Mouse (Mus musculus) forebrain, postnatal 0 days (tissue): ENCODE measurements around the gene Gm11733. TPM values are rescaled to one million over a fixed set of nuclear protein-coding genes. Genes with fewer than 3 reads are reported as not detected.

ENCODE experiments used
- ATAC-seq: fragments of 200-750 bp; cut with Nextera tagmentation; 2 replicates; pipeline ENCODE4 v1.8.0; 2017; ENCODE audit warnings: mild to moderate bottlenecking, moderate library complexity
- DNase-seq: peaks from one replicate; pipeline ENCODE4 v3.0.0-alpha.2; 2015
- H3K27ac ChIP-seq: fragments of 300-500 bp; sonication (generic); 2 replicates; pipeline ENCODE4 v1.5.1; 2014; ENCODE audit warnings: low read depth, mild to moderate bottlenecking, antibody characterized with exemption, low read length, moderate library complexity, mixed read lengths
- H3K27me3 ChIP-seq: fragments of 300-500 bp; sonication (generic); 2 replicates; pipeline ENCODE4 v1.6.1; 2014; ENCODE audit warnings: mild to moderate bottlenecking, low read length, mixed read lengths; ENCODE audit not compliant: insufficient read depth
- H3K36me3 ChIP-seq: fragments of 300-500 bp; sonication (generic); 2 replicates; pipeline ENCODE4 v1.6.1; 2014; ENCODE audit warnings: mild to moderate bottlenecking, moderate library complexity; ENCODE audit not compliant: insufficient read depth
- H3K4me1 ChIP-seq: fragments of 300-500 bp; sonication (generic); 2 replicates; pipeline ENCODE4 v1.6.1; 2014; ENCODE audit warnings: antibody characterized with exemption; ENCODE audit not compliant: insufficient read depth
- H3K4me2 ChIP-seq: fragments of 300-500 bp; sonication (generic); 2 replicates; pipeline ENCODE4 v1.6.1; 2014; ENCODE audit warnings: low read depth, mild to moderate bottlenecking, moderate library complexity
- H3K4me3 ChIP-seq: fragments of 300-500 bp; sonication (generic); 2 replicates; pipeline ENCODE4 v1.5.1; 2014; ENCODE audit warnings: low read depth, low read length, mixed read lengths
- H3K9ac ChIP-seq: fragments of 300-500 bp; sonication (generic); 2 replicates; pipeline ENCODE4 v1.6.1; 2014; ENCODE audit warnings: mild to moderate bottlenecking
- H3K9me3 ChIP-seq: fragments of 300-500 bp; sonication (generic); 2 replicates; pipeline ENCODE4 v1.6.1; 2016; ENCODE audit warnings: low read length
- CTCF ChIP-seq: sonication (generic); IDR thresholded peaks from 2 replicates; pipeline ENCODE4 v1.5.1; 2016; ENCODE audit warnings: antibody characterized with exemption, control low read depth, low read depth
- WGBS: fragments of 180-500 bp; shearing (Covaris S2); extraction: QIAGEN DNeasy Blood & Tissue Kit; methylation state at CpG from one replicate; pipeline ENCODE4 v1.1.7; 2014; 5-methylcytosine and 5-hydroxymethylcytosine counted together
- polyA plus RNA-seq: library from polyadenylated mRNA; unstranded; fragments of >200 nt; fragmentation: Nextera tagmentation; extraction: Ambion mirVana; gene quantifications from 2 replicates; pipeline ENCODE4 v1.2.1, GENCODE M21; 2015
- total RNA-seq: library from RNA; depleted of rRNA; stranded (reverse); fragments of >200 nt; gene quantifications from 2 replicates; pipeline ENCODE4 v1.2.3, GENCODE M21; 2014; rRNA removed

Gene Gm11733
- total RNA-seq = 0.14 and 0.23 TPM in 2 replicates
- 0.08 and 0.18 TPM in 2 replicates for polyA plus RNA-seq

DNA sequence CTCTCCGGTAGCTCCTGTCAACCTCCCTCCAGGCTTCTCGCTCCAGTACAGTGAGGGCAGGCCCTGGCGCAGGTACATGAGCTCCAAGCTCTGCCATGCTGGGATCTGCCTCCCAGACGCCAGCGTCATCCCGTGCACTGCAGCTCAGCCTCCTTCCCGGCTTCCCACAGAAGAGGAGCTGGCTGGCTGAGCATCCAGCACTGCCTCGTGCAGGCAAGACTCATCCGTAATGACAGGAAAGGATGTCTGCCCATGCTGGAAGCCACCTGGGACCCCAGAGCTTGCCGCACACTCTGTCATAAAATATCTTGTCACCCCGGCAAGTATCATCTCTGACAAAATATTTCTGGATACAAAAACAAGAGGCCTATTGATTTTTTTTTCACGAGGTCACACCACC, at the start of gene Gm11733:
Gm11733 (plus strand) TSS at position 171 of the 400 bp plus-strand sequence.
- Histone ChIP-seq H3K4me3 (no peak within 1 kb of the TSS), H3K9me3 (no peaks in the 10 kb centered on the region), H3K27ac (peak within 1 kb of the TSS; percentile 88), H3K4me2 (peak within 1 kb of the TSS; percentile 30), H3K9ac (peak within 1 kb of the TSS; percentile 15; the same call in 1 of the 2 replicates), H3K36me3 (no peaks in the 10 kb centered on the region), H3K27me3 (no peaks in the 10 kb centered on the region), H3K4me1 (peaks cover 36% of the 10 kb centered on the region)
- no peak for TF ChIP-seq CTCF
- peak; percentile 75 for DNase-seq
- WGBS = 22% methylated on average over 12 of the region's 12 CpGs
- ATAC-seq = peak; percentile 61

- TF ChIP-seq CTCF = no peak
- H3K4me2 ChIP-seq = peak overlapping the region; percentile 32
- no peaks in the 10 kb centered on the region for H3K27me3 ChIP-seq
- peak; percentile 92 for DNase-seq
- 0 out of 2 replicates have a peak overlapping the region, but pooled peaks have one; percentile 6 for H3K9ac ChIP-seq
- 17% methylated on average over 22 of the region's 22 CpGs for WGBS
- H3K4me3 ChIP-seq = no peak overlapping the region; the same call in 1 of the 2 replicates
- H3K9me3 ChIP-seq = no peaks in the 10 kb centered on the region
- no peaks in the 10 kb centered on the region for H3K36me3 ChIP-seq
- H3K27ac ChIP-seq = no peak overlapping the region
- peak; percentile 96 for ATAC-seq
- H3K4me1 ChIP-seq = peaks cover 30% of the 10 kb centered on the region
Measured at GRCm38 (mm10) chr11:117436401-117437109, 47.6 kb upstream of the Gm11733 start.

DNA sequence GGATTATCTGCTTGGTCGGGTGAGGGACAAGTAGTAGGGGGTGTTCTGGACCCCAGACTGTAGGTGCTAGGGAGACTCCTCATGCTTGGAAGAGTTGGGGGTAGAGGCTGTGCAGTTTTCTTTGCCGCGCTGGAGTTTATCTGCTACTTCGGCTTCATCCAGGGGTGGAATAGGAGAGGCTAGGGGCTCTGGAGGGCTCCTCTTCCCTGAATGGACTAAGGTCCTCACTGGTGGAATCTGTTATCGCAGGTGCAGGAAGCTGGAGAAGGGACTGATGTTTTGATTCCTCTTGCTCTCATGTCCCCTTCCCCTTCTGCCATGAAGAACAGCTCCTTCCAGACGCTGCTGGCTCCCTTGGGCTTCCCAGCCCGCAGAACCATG, 47.1 kb upstream of the Gm11733 start:
- Histone ChIP-seq H3K4me1 (peaks cover 30% of the 10 kb centered on the region), H3K4me2 (peak overlapping the region; percentile 32; the same call in 1 of the 2 replicates), H3K9me3 (no peaks in the 10 kb centered on the region), H3K27ac (no peak overlapping the region), H3K27me3 (no peaks in the 10 kb centered on the region), H3K36me3 (no peaks in the 10 kb centered on the region), H3K9ac (no peak overlapping the region), H3K4me3 (no peak overlapping the region)
- no peak for TF ChIP-seq CTCF
- 21% methylated on average over 7 of the region's 7 CpGs for WGBS
- DNase-seq (no peak), ATAC-seq (no peak)

GRCm38 (mm10) chr11:117438363-117438762, 45.8 kb upstream of the Gm11733 start:
- no peaks in the 10 kb centered on the region for H3K9me3 ChIP-seq
- no peaks in the 10 kb centered on the region for H3K27me3 ChIP-seq
- H3K36me3 ChIP-seq = no peaks in the 10 kb centered on the region
- no peak overlapping the region for H3K27ac ChIP-seq
- TF ChIP-seq CTCF = no peak
- ATAC-seq (no peak), DNase-seq (no peak)
- no peak overlapping the region for H3K4me2 ChIP-seq
- no peak overlapping the region for H3K4me3 ChIP-seq
- peaks cover 30% of the 10 kb centered on the region for H3K4me1 ChIP-seq
- no peak overlapping the region for H3K9ac ChIP-seq
- WGBS = 31% methylated on average over 6 of the region's 6 CpGs

GRCm38 (mm10) chr11:117440865-117441425, 43.2 kb upstream of the Gm11733 start:
- no peak for TF ChIP-seq CTCF
- H3K27ac ChIP-seq = no peak overlapping the region
- H3K4me1 ChIP-seq = peaks cover 30% of the 10 kb centered on the region
- H3K9me3 ChIP-seq = no peaks in the 10 kb centered on the region
- DNase-seq (no peak), ATAC-seq (no peak)
- H3K9ac ChIP-seq = peak overlapping the region; percentile 14; the same call in 1 of the 2 replicates
- H3K36me3 ChIP-seq = no peaks in the 10 kb centered on the region
- H3K4me2 ChIP-seq = no peak overlapping the region
- 17% methylated on average over 22 of the region's 22 CpGs for WGBS
- no peaks in the 10 kb centered on the region for H3K27me3 ChIP-seq
- no peak overlapping the region for H3K4me3 ChIP-seq

GRCm38 (mm10) chr11:117444090-117444489, 40.1 kb upstream of the Gm11733 start:
- no peak for DNase-seq
- Histone ChIP-seq H3K9me3 (no peaks in the 10 kb centered on the region), H3K4me3 (no peak overlapping the region), H3K27me3 (no peaks in the 10 kb centered on the region), H3K4me2 (no peak overlapping the region), H3K27ac (no peak overlapping the region), H3K36me3 (no peaks in the 10 kb centered on the region), H3K9ac (no peak overlapping the region), H3K4me1 (peaks cover 8% of the 10 kb centered on the region)
- 75% methylated on average over 2 of the region's 2 CpGs for WGBS
- ATAC-seq = no peak
- no peak for TF ChIP-seq CTCF

GRCm38 (mm10) chr11:117445707-117446106, 38.5 kb upstream of the Gm11733 start:
- Histone ChIP-seq H3K27ac (no peak overlapping the region), H3K4me3 (no peak overlapping the region)
- ATAC-seq = no peak

More at GRCm38 (mm10) chr11:117445707-117446106, 38.5 kb upstream of the Gm11733 start:
- no peak overlapping the region for H3K9ac ChIP-seq
- no peaks in the 10 kb centered on the region for H3K27me3 ChIP-seq
- 62% methylated on average over 6 of the region's 6 CpGs for WGBS
- DNase-seq = no peak
- no peak for TF ChIP-seq CTCF
- no peaks in the 10 kb centered on the region for H3K9me3 ChIP-seq
- no peaks in the 10 kb centered on the region for H3K36me3 ChIP-seq
- peaks cover 7% of the 10 kb centered on the region for H3K4me1 ChIP-seq
- H3K4me2 ChIP-seq = no peak overlapping the region
